Mouse (Mus musculus) cerebellum, adult 8-10 months (tissue): ENCODE data around the gene 4930442H23Rik.
"Not testable (repeated sequence)": the region's sequence is repeated elsewhere in the genome, so short reads cannot be mapped to it uniquely, and the experiment has no call there.

Source experiments
- DNase-seq: peaks from one replicate; pipeline ENCODE4 v3.0.0; 2022

4930442H23Rik gene

GRCm38 (mm10) chr10:81176466-81177271 is 7.0 kb downstream of the 4930442H23Rik start, which contains the start of gene Eef2:
TSS of gene Eef2 (plus strand) at chr10:81176631.
- DNase-seq: peak; percentile 100

- no peak for DNase-seq
These were observed 7.6 kb downstream of the 4930442H23Rik start for GRCm38 (mm10) chr10:81175936-81176465.

- not testable (repeated sequence) for DNase-seq
These were observed 8.3 kb downstream of the 4930442H23Rik start for GRCm38 (mm10) chr10:81175345-81175701.

- peak; percentile 92 for DNase-seq
These were observed 8.9 kb downstream of the 4930442H23Rik start for GRCm38 (mm10) chr10:81174617-81175344.

GRCm38 (mm10) chr10:81173132-81173531 is 10.5 kb downstream of the 4930442H23Rik start:
- peak; percentile 85 for DNase-seq

GRCm38 (mm10) chr10:81169411-81169900 is 14.2 kb downstream of the 4930442H23Rik start:
- DNase-seq: not testable (repeated sequence)

GRCm38 (mm10) chr10:81168521-81169244 is 15.0 kb downstream of the 4930442H23Rik start:
- DNase-seq: peak; percentile 77

GRCm38 (mm10) chr10:81168087-81168431 is 15.6 kb downstream of the 4930442H23Rik start:
- DNase-seq: peak; percentile 60

GRCm38 (mm10) chr10:81167200-81168086 is 16.2 kb downstream of the 4930442H23Rik start, which contains the start of gene Pias4:
TSS of gene Pias4 (minus strand) at chr10:81167923.
- DNase-seq: peak; percentile 100

- DNase-seq: peak; percentile 68
These were observed 18.5 kb downstream of the 4930442H23Rik start for GRCm38 (mm10) chr10:81165118-81165517.

- DNase-seq: no peak
These were observed 21.4 kb downstream of the 4930442H23Rik start for GRCm38 (mm10) chr10:81162318-81162652.

- DNase-seq: no peak
These were observed 21.9 kb downstream of the 4930442H23Rik start for GRCm38 (mm10) chr10:81161602-81162317.

GRCm38 (mm10) chr10:81154736-81155135 is 28.9 kb downstream of the 4930442H23Rik start:
- DNase-seq: no peak

- DNase-seq: no peak
These were observed 29.3 kb downstream of the 4930442H23Rik start for GRCm38 (mm10) chr10:81154313-81154712.

GRCm38 (mm10) chr10:81152609-81153008 is 31.0 kb downstream of the 4930442H23Rik start:
- no peak for DNase-seq

- DNase-seq: no peak
These were observed 32.4 kb downstream of the 4930442H23Rik start for GRCm38 (mm10) chr10:81151261-81151660.

- no peak for DNase-seq
These were observed 37.4 kb downstream of the 4930442H23Rik start for GRCm38 (mm10) chr10:81146296-81146695.

GRCm38 (mm10) chr10:81145778-81146177 is 37.9 kb downstream of the 4930442H23Rik start:
- DNase-seq: no peak

- DNase-seq: no peak
These were observed 38.3 kb downstream of the 4930442H23Rik start for GRCm38 (mm10) chr10:81145307-81145706.

- no peak for DNase-seq
These were observed 39.0 kb downstream of the 4930442H23Rik start for GRCm38 (mm10) chr10:81144667-81145066.

- no peak for DNase-seq
These were observed 39.7 kb downstream of the 4930442H23Rik start for GRCm38 (mm10) chr10:81143845-81144437.
